Mouse (Mus musculus): Measurements from ENCODE around the gene Exoc6b. TPM values are rescaled to one million over a fixed set of nuclear protein-coding genes. Genes with fewer than 3 reads are reported as not detected.

Exoc6b gene
- polyA plus RNA-seq, 1 experiment from 2014 or later = 66.1 TPM

DNA sequence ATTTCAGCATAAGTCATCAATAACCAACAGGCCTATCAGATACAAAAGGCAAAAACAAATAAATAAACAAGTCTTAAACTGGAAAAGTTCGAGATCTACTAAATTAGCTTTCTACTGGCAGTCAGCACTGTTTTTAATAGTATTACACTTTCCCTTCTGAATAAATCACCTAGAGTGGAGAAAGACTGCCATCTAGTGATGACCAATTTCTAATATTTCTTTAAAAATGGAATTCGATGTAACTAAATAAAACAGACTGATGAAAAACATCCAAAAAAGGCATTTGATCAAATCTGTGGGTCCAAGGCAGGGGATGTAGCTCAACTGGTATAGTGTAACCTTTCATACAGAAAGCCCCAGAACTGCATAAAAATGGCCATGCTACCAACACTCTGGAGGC lies 52.3 kb downstream of the Exoc6b start:
- H3K9ac ChIP-seq (replicated peaks; ENCODE audit: low read depth, low read length) = no peak overlapping the region
- WGBS = 35% methylated on average over 2 of the region's 2 CpGs
- ATAC-seq = no peak
- H3K36me3 ChIP-seq (ENCODE audit: control insufficient read depth, insufficient read depth) = no peaks in the 10 kb centered on the region
- no peak overlapping the region for H3K4me3 ChIP-seq (replicated peaks; ENCODE audit: low read length)
- no peak overlapping the region for H3K27ac ChIP-seq (ENCODE audit: low read length)
- H3K4me2 ChIP-seq (ENCODE audit: low read length) = no peak overlapping the region
- H3K9me3 ChIP-seq (ENCODE audit: control insufficient read depth, low read length) = no peaks in the 10 kb centered on the region; the same call in 1 of the 2 replicates
- no peaks in the 10 kb centered on the region for H3K27me3 ChIP-seq (replicated peaks; ENCODE audit: control insufficient read depth, insufficient read depth, low read length)
- H3K4me1 ChIP-seq (replicated peaks; ENCODE audit: control insufficient read depth, insufficient read depth, low read length) = no peaks in the 10 kb centered on the region; the same call in 1 of the 2 replicates

DNA sequence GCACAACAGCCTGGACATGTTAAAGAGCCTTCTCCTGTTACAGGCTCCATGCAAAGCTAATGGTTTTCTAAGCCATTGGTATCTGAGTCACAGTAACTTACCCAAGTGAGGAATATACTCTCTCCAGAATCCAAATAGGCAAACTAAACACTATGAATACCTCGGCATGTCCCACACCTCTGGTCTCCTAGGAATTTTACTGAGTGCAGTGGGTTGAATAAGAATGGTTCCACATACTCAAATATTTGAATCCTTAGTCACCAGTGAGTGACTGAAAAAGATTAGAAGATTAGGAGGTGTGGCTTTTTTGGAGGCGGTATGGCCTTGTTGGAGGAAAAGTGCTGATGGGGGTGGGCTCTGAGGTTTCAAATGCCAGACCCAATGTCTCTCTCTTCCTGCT lies 55.4 kb downstream of the Exoc6b start:
- ATAC-seq = no peak
- H3K9me3 ChIP-seq (ENCODE audit: control insufficient read depth, low read length) = no peaks in the 10 kb centered on the region
- H3K27me3 ChIP-seq (replicated peaks; ENCODE audit: control insufficient read depth, insufficient read depth, low read length) = no peaks in the 10 kb centered on the region
- 0 out of 2 replicates have a peak, but pooled peaks cover 2% of the 10 kb centered on the region for H3K36me3 ChIP-seq (ENCODE audit: control insufficient read depth, insufficient read depth)
- WGBS = 97% methylated on average over 2 of the region's 2 CpGs
- no peak overlapping the region for H3K4me2 ChIP-seq (ENCODE audit: low read length)
- H3K9ac ChIP-seq (replicated peaks; ENCODE audit: low read depth, low read length) = no peak overlapping the region
- H3K4me3 ChIP-seq (replicated peaks; ENCODE audit: low read length) = no peak overlapping the region
- no peak overlapping the region for H3K27ac ChIP-seq (ENCODE audit: low read length)
- no peaks in the 10 kb centered on the region; the same call in 1 of the 2 replicates for H3K4me1 ChIP-seq (replicated peaks; ENCODE audit: control insufficient read depth, insufficient read depth, low read length)

DNA sequence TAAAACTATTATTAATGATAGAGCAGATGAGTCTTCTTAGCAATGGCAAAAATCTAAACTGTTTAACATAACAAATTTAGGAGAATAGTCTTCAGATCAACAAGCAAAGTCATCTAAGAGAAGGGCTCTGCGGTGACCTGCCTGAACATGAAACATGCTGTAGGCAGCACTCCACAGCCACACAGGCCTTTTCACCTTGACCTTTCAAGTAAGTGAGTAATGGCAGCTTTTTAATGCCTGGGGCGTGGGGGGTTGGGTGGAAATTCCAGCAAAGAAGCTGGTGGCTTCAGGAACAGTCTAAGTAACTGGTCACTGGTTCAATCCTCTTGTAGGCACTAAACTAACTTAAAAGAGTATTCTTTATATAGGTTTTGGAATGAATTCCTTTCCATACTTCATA lies 58.9 kb downstream of the Exoc6b start:
- Histone ChIP-seq H3K27ac (ENCODE audit: low read length) (no peak overlapping the region), H3K4me2 (ENCODE audit: low read length) (no peak overlapping the region), H3K36me3 (ENCODE audit: control insufficient read depth, insufficient read depth) (0 out of 2 replicates have a peak, but pooled peaks cover 2% of the 10 kb centered on the region), H3K9me3 (ENCODE audit: control insufficient read depth, low read length) (no peaks in the 10 kb centered on the region), H3K4me1 (replicated peaks; ENCODE audit: control insufficient read depth, insufficient read depth, low read length) (no peaks in the 10 kb centered on the region), H3K27me3 (replicated peaks; ENCODE audit: control insufficient read depth, insufficient read depth, low read length) (no peaks in the 10 kb centered on the region), H3K9ac (replicated peaks; ENCODE audit: low read depth, low read length) (no peak overlapping the region), H3K4me3 (replicated peaks; ENCODE audit: low read length) (no peak overlapping the region)
- ATAC-seq = no peak
- WGBS = 91% methylated on average over 2 of the region's 2 CpGs

DNA sequence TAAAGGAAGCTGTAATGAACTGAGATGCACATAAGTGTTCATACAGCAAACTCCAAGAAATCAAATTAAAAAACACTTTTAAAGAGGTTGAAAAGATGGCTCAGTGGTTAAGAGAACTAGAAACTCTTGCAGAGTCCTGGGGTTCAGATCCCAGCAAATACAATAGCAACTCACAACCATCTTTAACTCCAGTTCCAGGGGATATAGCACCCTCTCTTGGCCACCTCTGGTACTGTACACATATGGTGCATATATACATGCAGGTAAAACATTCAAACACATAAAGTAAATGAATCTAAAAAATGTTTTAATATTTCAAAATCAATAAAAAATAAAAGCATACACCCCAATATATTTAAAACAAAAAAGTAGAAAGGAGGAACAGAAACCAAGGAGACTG lies 73.9 kb downstream of the Exoc6b start:
- Histone ChIP-seq H3K27ac (ENCODE audit: low read length) (no peak overlapping the region), H3K27me3 (replicated peaks; ENCODE audit: control insufficient read depth, insufficient read depth, low read length) (no peaks in the 10 kb centered on the region), H3K4me1 (replicated peaks; ENCODE audit: control insufficient read depth, insufficient read depth, low read length) (no peaks in the 10 kb centered on the region), H3K36me3 (ENCODE audit: control insufficient read depth, insufficient read depth) (no peaks in the 10 kb centered on the region; the same call in 1 of the 2 replicates), H3K4me3 (replicated peaks; ENCODE audit: low read length) (no peak overlapping the region), H3K9ac (replicated peaks; ENCODE audit: low read depth, low read length) (no peak overlapping the region), H3K9me3 (ENCODE audit: control insufficient read depth, low read length) (no peaks in the 10 kb centered on the region), H3K4me2 (ENCODE audit: low read length) (no peak overlapping the region)
- ATAC-seq = no peak

DNA sequence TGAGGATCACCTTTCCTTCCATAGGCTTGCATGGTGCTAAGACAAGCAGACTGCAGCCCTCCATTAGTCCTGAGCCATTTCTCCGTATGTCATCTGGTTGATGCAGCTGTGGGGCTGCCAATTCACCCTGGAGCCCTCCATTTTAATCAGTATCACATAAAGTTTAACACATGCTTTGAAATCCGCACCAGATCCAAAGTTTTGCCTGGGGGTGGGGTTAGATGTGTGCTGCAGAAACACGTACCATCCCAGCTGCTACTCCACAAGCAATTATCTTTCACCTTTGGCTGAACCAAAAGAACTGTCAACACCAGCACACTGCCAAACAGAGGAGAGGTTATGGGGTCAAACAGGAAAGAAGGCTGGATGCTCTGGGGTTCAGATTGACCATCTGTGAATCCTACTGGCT lies 92.7 kb downstream of the Exoc6b start:
- Histone ChIP-seq H3K9ac (replicated peaks; ENCODE audit: low read depth, low read length) (no peak overlapping the region), H3K4me3 (replicated peaks; ENCODE audit: low read length) (no peak overlapping the region), H3K4me2 (ENCODE audit: low read length) (no peak overlapping the region), H3K36me3 (ENCODE audit: control insufficient read depth, insufficient read depth) (no peaks in the 10 kb centered on the region), H3K9me3 (ENCODE audit: control insufficient read depth, low read length) (no peaks in the 10 kb centered on the region), H3K27ac (ENCODE audit: low read length) (no peak overlapping the region), H3K27me3 (replicated peaks; ENCODE audit: control insufficient read depth, insufficient read depth, low read length) (no peaks in the 10 kb centered on the region), H3K4me1 (replicated peaks; ENCODE audit: control insufficient read depth, insufficient read depth, low read length) (no peaks in the 10 kb centered on the region)
- ATAC-seq = no peak
- WGBS = 53% methylated on average over 3 of the region's 3 CpGs

DNA sequence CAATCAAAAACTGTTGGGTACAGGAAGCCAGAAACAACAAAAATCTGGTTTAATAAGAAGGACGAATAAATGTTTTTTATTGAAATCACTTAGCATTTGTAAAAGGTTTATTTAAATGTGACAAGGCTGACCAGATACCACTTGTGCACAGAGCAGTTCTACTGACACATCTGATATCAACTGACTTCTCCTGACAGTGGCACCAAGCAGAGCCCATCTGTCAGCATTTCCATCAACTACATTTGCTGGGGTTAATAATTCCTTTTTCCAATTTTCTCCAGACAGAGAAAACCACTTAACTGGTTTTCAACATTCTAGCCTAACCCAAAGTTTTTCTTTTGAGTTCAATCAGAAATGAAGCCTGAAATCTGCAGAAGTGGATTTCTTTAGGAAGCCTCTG lies 100.8 kb downstream of the Exoc6b start:
- ATAC-seq = no peak
- Histone ChIP-seq H3K9ac (replicated peaks; ENCODE audit: low read depth, low read length) (no peak overlapping the region), H3K36me3 (ENCODE audit: control insufficient read depth, insufficient read depth) (no peaks in the 10 kb centered on the region), H3K4me1 (replicated peaks; ENCODE audit: control insufficient read depth, insufficient read depth, low read length) (0 out of 2 replicates have a peak, but pooled peaks cover 3% of the 10 kb centered on the region), H3K27me3 (replicated peaks; ENCODE audit: control insufficient read depth, insufficient read depth, low read length) (no peaks in the 10 kb centered on the region), H3K4me3 (replicated peaks; ENCODE audit: low read length) (no peak overlapping the region), H3K27ac (ENCODE audit: low read length) (no peak overlapping the region), H3K4me2 (ENCODE audit: low read length) (no peak overlapping the region), H3K9me3 (ENCODE audit: control insufficient read depth, low read length) (no peaks in the 10 kb centered on the region)
- 75% methylated on average over 1 of the region's 1 CpGs for WGBS

DNA sequence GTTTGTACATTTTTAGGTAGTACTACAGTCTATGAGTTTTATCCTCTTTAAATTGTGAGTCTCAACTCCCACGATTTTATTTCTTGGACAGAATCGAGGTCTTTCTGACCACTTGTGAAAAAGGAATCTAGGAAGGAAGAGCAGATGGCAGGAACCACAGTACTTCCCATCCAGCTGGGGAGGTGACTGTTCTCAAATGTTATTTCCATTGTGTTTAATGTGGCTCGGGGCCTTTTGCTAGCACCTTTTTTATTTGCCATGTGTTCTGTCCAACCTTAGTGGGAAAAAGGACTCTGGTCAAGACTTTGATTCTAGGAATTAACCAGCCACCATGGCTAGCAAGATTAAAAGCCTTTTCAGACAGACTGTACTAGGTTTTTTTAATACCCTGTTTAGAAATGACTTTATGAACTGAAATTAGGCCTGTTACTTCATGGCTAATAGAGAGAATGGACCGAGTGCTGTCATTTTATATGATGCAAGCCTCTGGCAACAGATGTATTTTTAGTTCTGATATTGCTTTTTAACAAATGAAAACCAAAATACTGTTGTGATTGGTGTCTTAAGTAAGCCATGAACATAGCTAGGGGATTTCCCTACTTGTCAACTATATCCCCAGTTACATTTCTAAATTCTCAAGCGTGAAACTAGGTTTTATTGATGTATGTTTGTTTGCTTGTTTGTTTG lies 104.4 kb downstream of the Exoc6b start:
- no peak overlapping the region for H3K4me3 ChIP-seq (replicated peaks; ENCODE audit: low read length)
- H3K27me3 ChIP-seq (replicated peaks; ENCODE audit: control insufficient read depth, insufficient read depth, low read length) = no peaks in the 10 kb centered on the region
- H3K36me3 ChIP-seq (ENCODE audit: control insufficient read depth, insufficient read depth) = no peaks in the 10 kb centered on the region
- H3K9me3 ChIP-seq (ENCODE audit: control insufficient read depth, low read length) = no peaks in the 10 kb centered on the region
- no peak overlapping the region for H3K9ac ChIP-seq (replicated peaks; ENCODE audit: low read depth, low read length)
- 70% methylated on average over 5 of the region's 5 CpGs for WGBS
- ATAC-seq = no peak
- no peak overlapping the region for H3K4me2 ChIP-seq (ENCODE audit: low read length)
- 0 out of 2 replicates have a peak, but pooled peaks cover 3% of the 10 kb centered on the region for H3K4me1 ChIP-seq (replicated peaks; ENCODE audit: control insufficient read depth, insufficient read depth, low read length)
- H3K27ac ChIP-seq (ENCODE audit: low read length) = no peak overlapping the region

DNA sequence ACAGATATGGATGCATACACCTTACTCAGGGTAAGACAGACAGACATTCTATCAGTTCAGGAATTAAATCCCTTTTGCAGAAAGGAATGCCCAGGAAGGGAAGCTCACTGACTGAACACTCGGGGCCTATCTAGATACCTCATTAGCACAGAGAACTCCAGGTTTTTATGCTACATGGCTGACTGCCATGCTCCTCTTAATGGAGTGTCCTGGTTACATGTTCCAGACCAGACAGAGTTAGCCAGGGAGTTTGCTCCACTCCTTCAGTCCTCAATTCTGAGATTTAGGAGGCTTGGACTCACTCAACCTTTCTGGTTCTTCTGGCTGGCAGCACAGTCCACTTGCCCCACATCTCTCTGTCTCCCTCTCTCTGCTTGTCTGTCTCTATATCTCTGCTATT lies 106.3 kb downstream of the Exoc6b start:
- Histone ChIP-seq H3K9me3 (ENCODE audit: control insufficient read depth, low read length) (no peaks in the 10 kb centered on the region), H3K9ac (replicated peaks; ENCODE audit: low read depth, low read length) (no peak overlapping the region), H3K4me2 (ENCODE audit: low read length) (no peak overlapping the region), H3K27ac (ENCODE audit: low read length) (no peak overlapping the region), H3K4me1 (replicated peaks; ENCODE audit: control insufficient read depth, insufficient read depth, low read length) (0 out of 2 replicates have a peak, but pooled peaks cover 3% of the 10 kb centered on the region), H3K4me3 (replicated peaks; ENCODE audit: low read length) (no peak overlapping the region), H3K27me3 (replicated peaks; ENCODE audit: control insufficient read depth, insufficient read depth, low read length) (no peaks in the 10 kb centered on the region), H3K36me3 (ENCODE audit: control insufficient read depth, insufficient read depth) (no peaks in the 10 kb centered on the region)
- WGBS = 54% methylated on average over 1 of the region's 1 CpGs
- ATAC-seq = no peak

DNA sequence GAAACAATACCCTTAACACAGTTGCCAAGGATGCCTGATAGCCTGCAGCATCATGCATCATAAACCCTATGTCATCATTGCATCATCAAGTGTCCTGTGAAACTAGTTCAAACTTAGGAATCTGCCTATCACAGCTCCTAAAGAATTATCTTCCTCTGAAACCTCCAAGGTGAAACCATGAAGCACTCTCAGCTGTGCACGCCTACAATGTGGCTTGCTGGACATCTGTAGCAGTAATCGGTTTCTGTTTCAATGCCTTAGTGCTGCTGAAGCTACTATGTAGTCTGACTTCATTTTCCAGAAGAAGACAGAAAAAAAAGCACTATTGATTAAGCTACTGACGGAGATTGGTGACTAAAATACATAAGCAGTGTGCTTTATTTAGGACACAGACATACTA lies 107.5 kb downstream of the Exoc6b start:
- Histone ChIP-seq H3K27me3 (replicated peaks; ENCODE audit: control insufficient read depth, insufficient read depth, low read length) (no peaks in the 10 kb centered on the region), H3K4me2 (ENCODE audit: low read length) (no peak overlapping the region), H3K36me3 (ENCODE audit: control insufficient read depth, insufficient read depth) (no peaks in the 10 kb centered on the region), H3K4me1 (replicated peaks; ENCODE audit: control insufficient read depth, insufficient read depth, low read length) (0 out of 2 replicates have a peak, but pooled peaks cover 2% of the 10 kb centered on the region), H3K9ac (replicated peaks; ENCODE audit: low read depth, low read length) (no peak overlapping the region), H3K9me3 (ENCODE audit: control insufficient read depth, low read length) (no peaks in the 10 kb centered on the region), H3K4me3 (replicated peaks; ENCODE audit: low read length) (no peak overlapping the region), H3K27ac (ENCODE audit: low read length) (no peak overlapping the region)
- no peak for ATAC-seq
- 88% methylated on average over 3 of the region's 3 CpGs for WGBS

DNA sequence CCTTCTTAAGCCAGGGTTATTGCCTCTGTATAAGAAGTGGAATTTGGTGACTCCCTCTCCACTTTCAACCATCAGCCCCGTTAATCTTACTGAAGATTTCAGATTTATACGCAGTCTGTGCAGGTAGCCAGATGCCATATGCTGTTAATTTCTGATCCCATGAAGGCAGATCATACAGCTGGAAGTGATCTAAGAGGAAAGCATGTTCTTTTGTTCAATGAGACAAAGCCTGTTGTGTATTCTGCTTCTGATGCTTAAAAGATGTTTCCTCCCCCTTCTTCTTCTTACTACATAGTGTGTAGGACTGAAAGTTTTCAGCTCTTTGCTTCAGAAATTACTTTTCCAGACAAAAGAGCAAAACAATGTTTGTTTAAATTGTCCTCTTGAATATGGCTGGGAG lies 109.8 kb downstream of the Exoc6b start:
- Histone ChIP-seq H3K36me3 (ENCODE audit: control insufficient read depth, insufficient read depth) (no peaks in the 10 kb centered on the region), H3K4me1 (replicated peaks; ENCODE audit: control insufficient read depth, insufficient read depth, low read length) (no peaks in the 10 kb centered on the region), H3K27me3 (replicated peaks; ENCODE audit: control insufficient read depth, insufficient read depth, low read length) (no peaks in the 10 kb centered on the region), H3K9me3 (ENCODE audit: control insufficient read depth, low read length) (no peaks in the 10 kb centered on the region), H3K9ac (replicated peaks; ENCODE audit: low read depth, low read length) (no peak overlapping the region), H3K4me2 (ENCODE audit: low read length) (no peak overlapping the region), H3K27ac (ENCODE audit: low read length) (no peak overlapping the region), H3K4me3 (replicated peaks; ENCODE audit: low read length) (no peak overlapping the region)
- no peak for ATAC-seq
- WGBS = 75% methylated on average over 2 of the region's 2 CpGs

Measured in forebrain, embryonic 16.5 days (tissue).